Mouse (Mus musculus) ES-E14 (cell line): ENCODE data around the gene Cic.

Experiments
- CHD2 ChIP-seq: IDR thresholded peaks from 2 replicates; pipeline ENCODE4 v1.6.1; 2014; ENCODE audit warnings: mild to moderate bottlenecking, low read depth, low read length, inconsistent platforms
- HCFC1 ChIP-seq: IDR thresholded peaks from 2 replicates; pipeline ENCODE4 v1.6.1; 2012; ENCODE audit warnings: low read length, inconsistent platforms, borderline replicate concordance; ENCODE audit not compliant: insufficient read depth
- MAFK ChIP-seq: IDR thresholded peaks from 2 replicates; pipeline ENCODE4 v1.6.1; 2014; ENCODE audit warnings: mild to moderate bottlenecking, low read depth, low read length, inconsistent platforms; ENCODE audit not compliant: insufficient read depth
- ZC3H11A ChIP-seq: IDR thresholded peaks from 2 replicates; pipeline ENCODE4 v1.6.1; 2012; ENCODE audit warnings: low read depth, mild to moderate bottlenecking, inconsistent platforms, low read length, borderline replicate concordance
- ZNF384 ChIP-seq: IDR thresholded peaks from 2 replicates; pipeline ENCODE4 v1.6.1; 2012; ENCODE audit warnings: low read depth, low read length, inconsistent platforms

- no peak for TF ChIP-seq ZNF384
- no peak for TF ChIP-seq HCFC1
- TF ChIP-seq CHD2, result no peak
- no peak for TF ChIP-seq ZC3H11A
- TF ChIP-seq MAFK, result no peak
These were observed 21.2 kb downstream of the Cic start for GRCm38 (mm10) chr7:25288721-25289120.
